Mouse (Mus musculus): ENCODE data around the gene F2. TPM values are rescaled to one million over a fixed set of nuclear protein-coding genes. Genes with fewer than 3 reads are reported as not detected.

Gene F2
- polyA plus RNA-seq, 1 experiment, result 0.57 TPM

GRCm38 (mm10) chr2:91600475-91600874 is 35.7 kb downstream of the F2 start:
- no peaks in the 10 kb centered on the region for H3K27me3 ChIP-seq (ENCODE audit: control insufficient read depth, insufficient read depth, low read length, poor library complexity, severe bottlenecking)
- H3K4me3 ChIP-seq (ENCODE audit: low read depth, low read length), result no peak overlapping the region
- no peak overlapping the region for H3K27ac ChIP-seq (ENCODE audit: insufficient read depth, low read length)
- H3K36me3 ChIP-seq (ENCODE audit: control insufficient read depth, insufficient read depth, low read length, poor library complexity, severe bottlenecking), result peaks cover 60% of the 10 kb centered on the region
- H3K4me1 ChIP-seq (ENCODE audit: control insufficient read depth, insufficient read depth, low read length), result no peaks in the 10 kb centered on the region
- H3K9me3 ChIP-seq (replicated peaks; ENCODE audit: control insufficient read depth, insufficient read depth, low read length, poor library complexity, severe bottlenecking), result no peaks in the 10 kb centered on the region
- no peak overlapping the region for H3K9ac ChIP-seq (ENCODE audit: low read depth, poor library complexity, severe bottlenecking)
- TF ChIP-seq POLR2A (IDR thresholded peaks at IDR 0.05; ENCODE audit: insufficient read depth, low read length) (no peak), EP300 (IDR thresholded peaks at IDR 0.05; ENCODE audit: insufficient read depth, low read depth, low read length) (no peak), CTCF (IDR thresholded peaks at IDR 0.05; ENCODE audit: low read depth, low read length) (no peak)

- Histone ChIP-seq H3K27me3 (ENCODE audit: control insufficient read depth, insufficient read depth, low read length, poor library complexity, severe bottlenecking) (no peaks in the 10 kb centered on the region), H3K27ac (ENCODE audit: insufficient read depth, low read length) (no peak overlapping the region), H3K4me3 (ENCODE audit: low read depth, low read length) (no peak overlapping the region), H3K4me1 (ENCODE audit: control insufficient read depth, insufficient read depth, low read length) (no peaks in the 10 kb centered on the region), H3K36me3 (ENCODE audit: control insufficient read depth, insufficient read depth, low read length, poor library complexity, severe bottlenecking) (peaks cover 55% of the 10 kb centered on the region), H3K9ac (ENCODE audit: low read depth, poor library complexity, severe bottlenecking) (no peak overlapping the region), H3K9me3 (replicated peaks; ENCODE audit: control insufficient read depth, insufficient read depth, low read length, poor library complexity, severe bottlenecking) (no peaks in the 10 kb centered on the region)
- no peak for TF ChIP-seq POLR2A (IDR thresholded peaks at IDR 0.05; ENCODE audit: insufficient read depth, low read length)
- TF ChIP-seq EP300 (IDR thresholded peaks at IDR 0.05; ENCODE audit: insufficient read depth, low read depth, low read length), result no peak
- TF ChIP-seq CTCF (IDR thresholded peaks at IDR 0.05; ENCODE audit: low read depth, low read length), result no peak
Observed at GRCm38 (mm10) chr2:91586242-91586641, 50.0 kb downstream of the F2 start.

- Histone ChIP-seq H3K27me3 (ENCODE audit: control insufficient read depth, insufficient read depth, low read length, poor library complexity, severe bottlenecking) (no peaks in the 10 kb centered on the region), H3K27ac (ENCODE audit: insufficient read depth, low read length) (no peak overlapping the region), H3K4me1 (ENCODE audit: control insufficient read depth, insufficient read depth, low read length) (no peaks in the 10 kb centered on the region), H3K4me3 (ENCODE audit: low read depth, low read length) (no peak overlapping the region), H3K9ac (ENCODE audit: low read depth, poor library complexity, severe bottlenecking) (no peak overlapping the region), H3K36me3 (ENCODE audit: control insufficient read depth, insufficient read depth, low read length, poor library complexity, severe bottlenecking) (peaks cover 62% of the 10 kb centered on the region), H3K9me3 (replicated peaks; ENCODE audit: control insufficient read depth, insufficient read depth, low read length, poor library complexity, severe bottlenecking) (no peaks in the 10 kb centered on the region; the same call in 1 of the 2 replicates)
- TF ChIP-seq CTCF (IDR thresholded peaks at IDR 0.05; ENCODE audit: low read depth, low read length), result no peak
- TF ChIP-seq POLR2A (IDR thresholded peaks at IDR 0.05; ENCODE audit: insufficient read depth, low read length), result no peak
- no peak for TF ChIP-seq EP300 (IDR thresholded peaks at IDR 0.05; ENCODE audit: insufficient read depth, low read depth, low read length)
Observed at GRCm38 (mm10) chr2:91580894-91581293, 55.3 kb downstream of the F2 start.

Other genes starting within 250 kb of the F2 start
- gene 1110051M20Rik, start 191.7 kb downstream of the F2 start, polyA plus RNA-seq (2011; ENCODE audit: insufficient read depth, insufficient read length, low read depth, missing spikeins), result 19.3 and 20.1 TPM in 2 replicates
- gene Lrp4, start 178.9 kb downstream of the F2 start, polyA plus RNA-seq (2011; ENCODE audit: insufficient read depth, insufficient read length, low read depth, missing spikeins), result 6.2 and 6.6 TPM in 2 replicates
- gene Ckap5, start 109.7 kb downstream of the F2 start, polyA plus RNA-seq (2011; ENCODE audit: insufficient read depth, insufficient read length, low read depth, missing spikeins), result 204 and 218 TPM in 2 replicates
- gene Zfp408, start 13.4 kb upstream of the F2 start, polyA plus RNA-seq (2011; ENCODE audit: insufficient read depth, insufficient read length, low read depth, missing spikeins), result 14.4 and 14.9 TPM in 2 replicates
- gene Arhgap1, start 13.4 kb upstream of the F2 start, polyA plus RNA-seq (2011; ENCODE audit: insufficient read depth, insufficient read length, low read depth, missing spikeins), result 85.6 and 93.7 TPM in 2 replicates
- gene Atg13, start 74.2 kb upstream of the F2 start, polyA plus RNA-seq (2011; ENCODE audit: insufficient read depth, insufficient read length, low read depth, missing spikeins), result 38.8 and 43.2 TPM in 2 replicates
- gene Harbi1, start 74.4 kb upstream of the F2 start, polyA plus RNA-seq (2011; ENCODE audit: insufficient read depth, insufficient read length, low read depth, missing spikeins), result 16.8 and 22.4 TPM in 2 replicates
- 43.1 and 50.4 TPM in 2 replicates for gene Ambra1, start 93.7 kb upstream of the F2 start, polyA plus RNA-seq (2011; ENCODE audit: insufficient read depth, insufficient read length, low read depth, missing spikeins)